Mouse (Mus musculus) MN1 (cell line): ENCODE measurements around the gene Prrxl1.

Experiments used
- DNase-seq: peaks from one replicate; pipeline ENCODE4 v3.0.0-alpha.2; 2016; ENCODE audit warnings: low spot score

Prrxl1 gene

GRCm38 (mm10) chr14:32627271-32627670 is 28.1 kb downstream of the Prrxl1 start:
- DNase-seq = no peak

GRCm38 (mm10) chr14:32628584-32628983 is 29.4 kb downstream of the Prrxl1 start:
- no peak for DNase-seq

- DNase-seq = no peak
Measured at GRCm38 (mm10) chr14:32632908-32633600, 33.8 kb downstream of the Prrxl1 start.

GRCm38 (mm10) chr14:32634015-32634682 is 34.9 kb downstream of the Prrxl1 start:
- no peak for DNase-seq

- no peak for DNase-seq
Measured at GRCm38 (mm10) chr14:32638485-32638884, 39.3 kb downstream of the Prrxl1 start.

GRCm38 (mm10) chr14:32659781-32660180 is 60.6 kb downstream of the Prrxl1 start:
- no peak for DNase-seq

- no peak for DNase-seq
Measured at GRCm38 (mm10) chr14:32663099-32663498, 63.9 kb downstream of the Prrxl1 start.

GRCm38 (mm10) chr14:32673178-32673577 is 74.0 kb downstream of the Prrxl1 start:
- DNase-seq = no peak

GRCm38 (mm10) chr14:32678565-32678964 is 79.4 kb downstream of the Prrxl1 start:
- no peak for DNase-seq

GRCm38 (mm10) chr14:32681603-32682002 is 82.4 kb downstream of the Prrxl1 start:
- DNase-seq = no peak

- DNase-seq = no peak
Measured at GRCm38 (mm10) chr14:32682536-32682935, 83.3 kb downstream of the Prrxl1 start.

- no peak for DNase-seq
Measured at GRCm38 (mm10) chr14:32683251-32683838, 84.1 kb downstream of the Prrxl1 start.

GRCm38 (mm10) chr14:32683982-32684734 is 85.0 kb downstream of the Prrxl1 start:
- DNase-seq = no peak

GRCm38 (mm10) chr14:32684735-32685105 is 85.5 kb downstream of the Prrxl1 start:
- DNase-seq = no peak

GRCm38 (mm10) chr14:32685124-32685826 is 86.1 kb downstream of the Prrxl1 start, which contains the start of gene 3425401B19Rik:
Gene 3425401B19Rik, minus strand, starts transcription at chr14:32685293.
- no peak for DNase-seq

- no peak for DNase-seq
Measured at GRCm38 (mm10) chr14:32695906-32696305, 96.7 kb downstream of the Prrxl1 start.

GRCm38 (mm10) chr14:32696344-32696743 is 97.1 kb downstream of the Prrxl1 start:
- no peak for DNase-seq

- DNase-seq = no peak
Measured at GRCm38 (mm10) chr14:32697774-32698173, 98.6 kb downstream of the Prrxl1 start.

- no peak for DNase-seq
Measured at GRCm38 (mm10) chr14:32698556-32698955, 99.3 kb downstream of the Prrxl1 start.
